Mouse (Mus musculus) left cerebral cortex, postnatal 36 days (tissue): ENCODE data around the gene Ptprg. TPM values are rescaled to one million over a fixed set of nuclear protein-coding genes. Genes with fewer than 3 reads are reported as not detected.
A peak's percentile ranks its signal among the peaks of the same experiment; 100 is the strongest.

ENCODE experiments used
- DNase-seq, 2 experiments: peaks; one replicate each; pipeline ENCODE4 v3.0.0; 2021 to 2022; ENCODE audit warnings: low spot score in 2 of 2, mixed read lengths in 1 of 2
- intact Hi-C: fragments of 180-260 bp; cut with DNase I; formaldehyde crosslinking; loops from one replicate; pipeline ENCODE4 v1.15.1; 2025
- total RNA-seq, 2 experiments: library from RNA; stranded (reverse); gene quantifications; 2 replicates each; pipeline ENCODE4 v1.2.3; 2021

The Ptprg gene
- total RNA-seq, 2 experiments from 2014 or later: 95.1 to 108 TPM

GRCm38 (mm10) chr14:12139643-12140481, 586.5 kb downstream of the Ptprg start:
- DNase-seq: peak; percentile 62 to 67
- intact Hi-C loops: loop anchor here (2.0 to 10.0 kb wide), 2 partner anchors 325 to 585 kb away; no protein-coding TSS in a partner anchor

DNA sequence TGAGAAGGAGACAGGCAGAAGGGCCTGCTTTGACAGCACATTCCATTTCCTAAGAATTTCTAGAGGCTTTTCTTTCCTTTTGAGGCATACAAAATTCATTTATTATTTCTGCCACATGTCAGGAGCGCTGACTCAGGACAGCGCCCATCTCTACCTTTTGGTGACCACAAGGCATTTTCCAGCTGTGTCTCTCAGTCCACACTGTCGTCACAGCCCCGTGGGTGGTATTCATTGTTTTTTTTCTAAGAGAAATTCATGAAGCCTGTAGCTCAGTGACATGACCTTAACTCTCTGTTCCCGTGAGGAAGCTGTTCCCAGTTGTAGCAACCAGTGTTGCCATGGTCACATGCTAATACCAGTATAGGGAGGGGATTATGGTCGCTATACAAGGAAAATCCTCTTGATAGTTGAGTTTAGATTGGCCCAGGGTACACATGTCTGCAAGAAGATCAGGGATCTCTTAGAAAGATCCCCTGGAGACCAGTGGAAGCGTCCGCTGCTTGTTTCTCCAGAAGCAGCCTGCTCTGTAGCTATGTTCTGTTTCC, 590.7 kb downstream of the Ptprg start:
- intact Hi-C loops: no loop called here
- DNase-seq: no peak

DNA sequence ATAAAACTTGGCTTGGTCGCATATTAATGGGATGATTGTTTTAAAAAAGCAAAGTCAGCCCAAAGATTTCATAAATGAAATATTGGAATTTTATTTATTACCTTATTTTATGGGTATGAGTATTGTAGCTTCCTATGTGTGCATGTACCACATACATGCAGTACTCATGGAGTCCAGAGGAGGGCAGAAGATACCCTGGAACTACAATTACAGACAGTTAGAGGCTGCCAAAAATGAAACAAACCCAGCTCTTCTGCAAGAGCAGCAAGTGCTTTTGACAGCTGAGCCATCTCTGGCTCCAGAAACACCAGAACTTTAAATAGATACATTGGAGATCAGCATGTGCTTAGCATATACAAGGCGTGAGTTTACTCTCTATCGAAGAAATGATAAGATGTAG, 592.6 kb downstream of the Ptprg start:
- intact Hi-C loops: no loop called here
- no peak for DNase-seq

- no peak for DNase-seq
- intact Hi-C loops: no loop called here
These were observed 596.2 kb downstream of the Ptprg start for GRCm38 (mm10) chr14:12149529-12149928.

DNA sequence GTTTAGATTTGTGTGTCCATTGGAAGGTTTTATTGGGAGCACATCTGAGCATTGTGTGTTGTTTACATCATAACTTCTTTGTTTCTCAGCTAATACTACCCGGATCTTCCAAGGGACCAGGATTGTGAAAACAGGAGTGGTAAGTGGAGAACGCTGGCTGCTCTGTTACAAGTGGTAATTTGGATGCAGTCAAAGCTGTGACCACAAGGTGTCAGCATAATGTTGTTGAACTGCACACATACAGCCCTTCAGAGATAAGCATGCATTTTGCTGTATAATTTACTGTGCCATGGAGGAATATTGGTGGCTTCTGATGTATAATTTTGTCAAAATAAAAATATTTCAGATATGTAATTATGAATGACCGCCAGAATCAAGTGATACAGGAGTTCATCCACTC, 598.6 kb downstream of the Ptprg start:
- DNase-seq: peak; percentile 36 to 77
- intact Hi-C loops: loop anchor here (5.0 kb wide), 2 partner anchors 130 to 375 kb away; partner anchors contain the start of genes 3830406C13Rik and Gm49355

GRCm38 (mm10) chr14:12152748-12153147, 599.4 kb downstream of the Ptprg start:
- no peak for DNase-seq

GRCm38 (mm10) chr14:12153599-12153998, 600.3 kb downstream of the Ptprg start:
- intact Hi-C loops: loop anchor here (5.0 kb wide), 2 partner anchors 129 to 374 kb away; partner anchors contain the start of genes 3830406C13Rik and Gm49355
- no peak for DNase-seq

More at GRCm38 (mm10) chr14:12152748-12153147, 599.4 kb downstream of the Ptprg start:
- intact Hi-C loops: loop anchor here (5.0 kb wide), 2 partner anchors 130 to 375 kb away; partner anchors contain the start of genes 3830406C13Rik and Gm49355

DNA sequence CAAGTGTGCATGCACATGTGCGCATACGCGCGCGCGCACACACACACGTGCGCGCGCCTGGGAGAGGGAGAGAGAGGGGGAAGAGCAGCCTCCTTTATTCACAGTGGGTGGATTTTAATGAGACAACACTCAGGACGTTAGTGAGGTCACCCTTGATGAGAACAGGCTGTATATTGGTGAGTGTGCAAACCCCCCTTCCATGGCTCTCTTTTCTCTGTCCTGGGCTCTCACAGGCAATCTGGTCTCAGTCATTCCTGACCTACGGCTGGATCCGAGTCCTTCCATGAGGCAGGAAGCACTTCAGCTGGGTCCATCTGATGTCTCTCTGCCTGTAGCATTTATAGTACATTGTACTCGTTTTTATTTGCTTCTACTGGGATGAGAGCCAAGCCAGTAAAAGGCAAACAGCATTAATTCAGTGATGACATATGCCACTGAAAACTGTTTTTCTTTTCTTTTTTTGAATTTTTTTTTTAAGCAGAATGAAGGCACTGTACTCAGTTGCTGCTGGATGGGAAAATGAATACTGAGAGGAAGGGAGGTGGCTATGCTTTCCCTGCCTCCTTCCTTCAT, 608.5 kb downstream of the Ptprg start:
- intact Hi-C loops: no loop called here
- DNase-seq: peak; percentile 23 to 24

DNA sequence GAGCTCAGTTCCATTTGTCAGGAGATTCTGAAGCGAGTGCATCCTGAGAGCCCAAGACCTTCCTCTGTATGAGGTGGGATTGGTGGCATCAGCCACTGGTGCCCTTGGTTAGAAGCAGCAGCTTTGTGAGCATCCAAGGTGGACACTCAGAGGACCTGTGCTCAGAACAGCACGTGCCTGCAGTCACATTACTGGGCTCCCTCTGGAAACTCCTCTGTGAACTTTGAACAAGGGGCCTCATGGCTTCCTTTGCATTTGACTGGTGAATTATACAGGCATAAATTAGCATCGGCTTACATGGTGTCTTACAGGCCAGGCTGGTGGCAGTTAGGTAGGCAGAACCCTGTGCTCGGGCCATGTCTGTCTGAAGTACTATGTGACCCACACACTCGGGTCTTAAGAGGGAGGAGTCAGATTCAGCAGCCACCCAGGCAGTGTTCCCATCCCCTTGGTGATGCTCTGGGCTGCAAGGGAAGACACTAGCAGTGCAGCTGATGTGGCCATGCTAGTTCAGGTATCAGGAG, 609.1 kb downstream of the Ptprg start:
- intact Hi-C loops: no loop called here
- DNase-seq: peak in 1 of 2 experiments; percentile 21

- intact Hi-C loops: no loop called here
- no peak for DNase-seq
These were observed 609.9 kb downstream of the Ptprg start for GRCm38 (mm10) chr14:12163196-12163595.

- intact Hi-C loops: no loop called here
These were observed 613.9 kb downstream of the Ptprg start for GRCm38 (mm10) chr14:12167215-12167614.

DNA sequence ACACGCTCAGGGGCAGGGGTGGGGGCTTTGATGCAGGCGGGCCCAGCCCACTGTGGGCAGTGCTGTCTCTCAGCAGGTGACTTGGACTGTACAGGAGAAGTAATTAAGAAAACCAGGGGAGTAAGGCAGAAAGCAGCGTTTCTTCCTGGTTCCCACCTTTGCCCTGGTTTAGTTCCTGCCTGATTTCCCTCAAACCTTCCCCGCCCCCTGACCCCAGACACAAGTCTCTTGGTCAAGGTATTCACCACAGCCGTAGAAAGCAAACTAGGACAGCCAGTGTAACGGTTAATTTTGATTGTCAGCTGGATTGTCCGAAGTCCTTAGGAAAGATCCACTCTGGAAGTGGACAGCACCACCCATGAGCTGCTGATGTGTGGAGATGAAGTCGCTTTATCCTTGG, 614.3 kb downstream of the Ptprg start:
- DNase-seq: no peak

More at GRCm38 (mm10) chr14:12167215-12167614, 613.9 kb downstream of the Ptprg start:
- no peak for DNase-seq

GRCm38 (mm10) chr14:12177436-12177835, 624.1 kb downstream of the Ptprg start:
- intact Hi-C loops: no loop called here
- no peak for DNase-seq

More for the DNA sequence above, 614.3 kb downstream of the Ptprg start:
- intact Hi-C loops: no loop called here

DNA sequence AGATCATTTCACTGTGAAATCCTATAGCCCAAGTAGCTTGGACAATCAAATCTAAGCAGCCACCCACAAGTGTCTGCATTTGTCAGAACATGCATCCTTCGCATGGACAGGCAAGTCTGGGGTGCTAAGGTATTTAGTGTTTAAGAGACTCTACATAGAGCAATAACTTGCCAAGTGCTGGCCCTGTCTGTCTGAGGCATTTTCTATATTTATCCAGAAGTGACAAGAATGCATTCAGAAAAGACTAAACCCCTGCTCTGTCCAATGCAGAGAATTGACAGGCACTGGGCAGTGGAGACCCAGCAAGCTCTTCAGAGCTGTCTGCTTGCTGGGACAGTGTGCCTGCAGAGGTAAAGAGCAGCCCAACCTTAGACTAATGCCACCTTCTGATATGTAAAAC, 625.3 kb downstream of the Ptprg start:
- DNase-seq: no peak
- intact Hi-C loops: no loop called here

GRCm38 (mm10) chr14:12180116-12180515, 626.8 kb downstream of the Ptprg start:
- DNase-seq: no peak
- intact Hi-C loops: no loop called here

GRCm38 (mm10) chr14:12185040-12185439, 631.7 kb downstream of the Ptprg start:
- intact Hi-C loops: no loop called here

GRCm38 (mm10) chr14:12188352-12188751, 635.0 kb downstream of the Ptprg start:
- intact Hi-C loops: no loop called here
- DNase-seq: no peak

More at GRCm38 (mm10) chr14:12185040-12185439, 631.7 kb downstream of the Ptprg start:
- no peak for DNase-seq

- no peak for DNase-seq
- intact Hi-C loops: no loop called here
These were observed 635.9 kb downstream of the Ptprg start for GRCm38 (mm10) chr14:12189266-12189665.

GRCm38 (mm10) chr14:12189717-12190600, 636.6 kb downstream of the Ptprg start:
- no peak for DNase-seq

More at GRCm38 (mm10) chr14:12189717-12190600, 636.6 kb downstream of the Ptprg start:
- intact Hi-C loops: no loop called here
